Mouse (Mus musculus) liver, adult 10 weeks (tissue): Measurements from ENCODE around the gene S100a13. TPM values are rescaled to one million over a fixed set of nuclear protein-coding genes. Genes with fewer than 3 reads are reported as not detected.

ENCODE experiments used
- polyA plus RNA-seq: library from polyadenylated mRNA; stranded (reverse); fragments of 350-450 nt; fragmentation: Illumina TruSeq; extraction: RNeasy Lipid Tissue Mini Kit (QIAGEN cat#74804); gene quantifications from one replicate; pipeline ENCODE4 v1.2.3, GENCODE M21; 2014; ENCODE audit warnings: low read depth, low replicate concordance

The S100a13 gene
- 21.7 TPM for polyA plus RNA-seq

DNA sequence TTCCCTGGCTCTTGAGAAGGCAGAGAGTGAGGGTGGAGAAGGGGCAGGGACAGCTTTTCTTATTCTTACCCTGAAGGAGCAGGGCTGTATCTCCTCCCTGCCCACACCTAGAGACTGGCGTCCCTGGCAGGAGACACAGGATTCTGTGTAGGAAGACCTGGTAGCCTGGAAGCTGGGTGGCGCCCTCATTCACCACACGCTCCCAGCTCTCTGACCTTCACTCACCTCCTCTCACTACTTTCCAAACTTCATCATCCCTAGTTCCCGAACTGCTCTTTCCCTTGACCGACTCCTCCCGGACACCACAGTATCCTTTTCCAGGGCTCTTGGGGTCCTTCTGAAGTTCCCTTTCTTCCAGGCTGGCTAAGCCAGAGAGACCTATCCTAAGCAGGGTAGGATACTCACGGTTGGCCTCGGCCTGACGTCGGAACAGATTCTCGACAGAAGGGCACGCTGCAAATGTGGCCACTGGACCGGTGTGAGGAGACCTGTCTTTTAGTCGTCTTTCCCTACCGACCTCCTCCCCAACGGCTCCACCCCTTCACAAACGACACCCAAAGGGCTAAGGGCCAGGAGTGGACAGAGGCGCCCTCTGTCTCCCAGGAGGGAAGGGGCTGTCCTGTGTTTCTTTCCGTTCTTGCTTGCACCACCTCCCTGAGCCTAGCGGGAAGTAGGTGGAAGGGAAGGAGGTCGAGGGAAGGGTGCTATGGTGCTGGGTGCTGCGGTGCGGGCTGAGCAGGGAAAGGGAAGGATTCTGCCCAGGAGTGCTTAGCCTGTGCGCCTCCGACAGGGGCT, at the start of gene S100a13, which contains the start of gene S100a1:
Gene S100a13, plus strand, starts transcription at position 640 of the 795 bp plus-strand sequence.
Gene S100a1, minus strand, starts transcription at position 597 of the 795 bp plus-strand sequence.

DNA sequence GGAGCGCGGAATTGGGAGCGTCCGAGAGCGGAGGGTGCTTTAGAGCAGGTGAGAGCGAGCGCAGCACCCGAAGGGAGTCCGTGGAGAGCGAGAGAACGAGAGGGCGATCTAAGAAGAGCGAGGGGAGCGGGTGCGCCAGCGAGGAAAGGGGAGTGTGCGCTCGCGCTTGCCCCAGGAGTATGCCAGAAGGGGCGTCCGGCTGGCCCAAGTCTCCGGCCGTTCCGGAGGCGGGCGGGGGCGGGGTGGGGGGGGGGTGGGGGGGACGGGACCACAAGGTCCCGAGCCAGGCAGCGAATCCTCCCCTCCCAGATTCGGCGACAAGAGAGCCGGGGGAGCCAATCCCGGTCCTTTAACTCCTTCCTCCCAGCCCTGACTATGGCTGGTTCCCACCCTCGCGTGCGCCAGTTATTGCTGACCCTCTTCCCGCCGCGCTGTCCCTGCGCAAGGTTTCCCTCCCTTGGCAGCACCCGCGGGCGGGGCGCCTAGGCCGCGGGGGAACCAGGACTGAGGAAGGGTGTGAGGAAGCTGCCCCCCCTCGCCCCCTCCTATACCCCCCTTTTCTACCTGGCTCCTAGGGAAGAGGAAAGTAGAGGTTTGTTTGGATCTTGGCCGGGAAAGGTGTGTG, 48.4 kb upstream of the S100a13 start, which contains the start of gene Npr1:
Gene Npr1, minus strand, starts transcription at position 181 of the 625 bp plus-strand sequence.

DNA sequence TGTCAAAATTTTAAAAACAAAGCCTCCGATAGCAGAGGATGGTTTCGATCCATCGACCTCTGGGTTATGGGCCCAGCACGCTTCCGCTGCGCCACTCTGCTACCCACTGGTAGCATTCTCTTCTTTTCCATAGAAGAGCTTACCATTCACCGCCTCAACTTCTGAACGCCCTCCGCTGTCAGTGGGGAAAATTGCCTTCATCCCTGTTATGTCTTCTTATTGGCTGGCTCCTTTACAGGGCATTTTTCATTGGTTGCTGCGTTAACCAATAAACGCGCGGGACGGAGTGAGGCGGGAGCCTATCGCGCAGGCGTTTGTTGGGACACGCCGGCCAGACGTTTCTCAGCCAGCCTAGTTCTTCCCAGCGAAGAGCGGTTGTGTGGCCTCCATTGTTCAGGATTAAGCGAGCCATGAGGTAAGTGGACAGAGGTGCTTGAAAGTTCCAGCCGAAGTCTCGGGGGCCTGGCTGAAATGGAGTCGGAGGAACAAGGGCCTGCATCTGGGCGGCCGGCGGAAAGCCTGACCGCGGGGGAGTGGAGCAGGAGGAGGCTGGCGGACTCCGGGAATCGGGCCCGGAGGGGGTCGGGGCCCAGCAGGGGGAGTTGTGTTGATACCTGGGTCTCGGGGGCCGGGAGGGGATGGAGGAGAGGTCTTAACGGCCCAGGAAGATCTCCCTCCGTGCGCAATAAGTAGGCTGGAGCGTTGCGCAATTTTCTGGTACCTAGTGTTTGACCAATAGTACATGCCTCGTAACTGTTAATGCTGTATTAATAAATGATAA, 38.2 kb upstream of the S100a13 start, which contains the start of gene Ilf2:
Gene Ilf2, plus strand, starts transcription at position 296 of the 781 bp plus-strand sequence.

DNA sequence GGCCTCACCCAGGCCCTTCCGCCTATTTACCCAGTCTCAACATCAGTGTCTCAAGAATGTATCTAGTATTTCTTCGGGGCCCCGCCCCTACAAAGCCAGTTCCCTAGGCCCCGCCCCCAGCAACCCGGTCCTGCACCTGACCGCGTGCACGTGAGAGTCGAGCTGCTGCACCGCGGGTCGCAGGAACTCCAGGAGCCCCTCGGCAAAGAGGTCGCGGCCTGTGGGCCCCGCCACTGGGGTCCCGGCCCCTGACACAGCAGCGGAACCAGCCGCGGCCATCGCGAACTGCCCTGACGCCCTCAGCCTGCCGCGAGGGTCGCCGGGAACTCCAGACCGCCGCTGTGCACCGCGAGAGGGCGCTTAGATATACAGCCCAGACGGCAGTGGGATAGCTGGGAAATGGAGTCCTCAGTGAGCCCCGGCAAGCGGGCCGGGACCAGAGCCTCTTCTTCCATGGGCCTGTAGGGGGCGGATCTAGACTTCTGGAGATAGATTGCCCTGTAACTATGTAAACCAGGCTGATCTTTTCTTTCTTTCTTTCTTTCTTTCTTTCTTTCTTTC, 23.5 kb upstream of the S100a13 start, which contains the start of gene Snapin:
Gene Snapin, minus strand, starts transcription at position 338 of the 561 bp plus-strand sequence.

DNA sequence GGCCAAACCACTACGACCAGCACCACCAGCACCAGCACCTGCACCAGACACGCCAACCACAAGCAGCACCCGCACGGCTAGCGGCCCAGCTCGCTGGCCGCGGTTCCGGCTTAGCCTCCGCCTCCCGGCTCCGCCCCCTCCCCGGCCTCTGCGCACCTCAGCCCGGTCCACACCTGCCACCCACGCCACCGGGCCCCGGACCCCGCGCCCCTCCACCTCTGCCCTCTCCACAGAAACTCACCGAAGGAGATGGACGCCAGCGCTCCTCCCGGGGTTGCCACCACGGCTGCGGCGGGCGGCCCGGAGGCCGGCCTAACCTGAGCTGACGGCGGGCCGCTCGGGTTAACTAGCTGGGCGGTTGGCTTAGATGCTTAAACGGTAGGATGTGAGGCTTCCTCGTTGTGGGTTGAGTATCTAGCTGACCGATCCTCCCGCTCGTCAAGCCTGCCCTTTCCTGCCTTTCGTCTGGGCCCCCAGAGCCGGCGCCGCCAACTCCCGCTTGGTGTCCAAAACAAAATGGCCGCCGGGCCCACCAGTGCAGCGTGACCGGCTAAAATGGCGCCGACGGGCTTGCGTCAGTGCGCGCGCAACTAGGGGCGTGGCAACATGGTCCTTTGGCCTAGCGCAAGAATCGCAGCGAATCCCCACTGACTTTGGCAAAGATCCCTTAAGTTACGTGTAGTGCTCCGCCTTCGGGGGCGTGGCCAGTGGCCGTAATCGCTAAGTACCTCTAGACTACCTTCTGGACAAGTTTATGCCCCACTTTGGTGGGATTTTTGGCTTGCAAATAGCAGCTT, 5.1 kb upstream of the S100a13 start, which contains the start of gene Chtop:
Gene Chtop, minus strand, starts transcription at position 549 of the 797 bp plus-strand sequence.

DNA sequence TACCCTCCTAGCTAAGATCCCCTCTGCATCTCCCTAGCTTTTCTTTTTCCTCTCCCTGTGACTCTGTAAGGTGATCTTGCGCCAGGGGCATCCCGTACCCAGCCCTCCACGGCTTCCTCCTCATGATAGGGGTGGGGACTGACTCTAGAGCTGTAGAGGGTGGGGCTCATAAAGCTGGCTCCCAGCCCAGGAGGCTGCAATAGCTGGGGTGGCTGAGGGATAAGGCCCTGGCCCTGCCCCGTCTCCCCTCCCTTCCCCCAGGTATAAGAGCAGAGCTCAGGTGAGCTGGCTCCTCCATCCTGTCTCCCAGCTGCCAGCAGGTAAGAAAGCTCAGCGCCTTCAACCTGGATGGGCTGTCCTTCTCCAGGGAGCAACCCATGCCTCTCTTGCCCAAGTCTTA, 12.3 kb downstream of the S100a13 start, which contains the start of gene S100a14:
Gene S100a14, plus strand, starts transcription at position 277 of the 400 bp plus-strand sequence.

DNA sequence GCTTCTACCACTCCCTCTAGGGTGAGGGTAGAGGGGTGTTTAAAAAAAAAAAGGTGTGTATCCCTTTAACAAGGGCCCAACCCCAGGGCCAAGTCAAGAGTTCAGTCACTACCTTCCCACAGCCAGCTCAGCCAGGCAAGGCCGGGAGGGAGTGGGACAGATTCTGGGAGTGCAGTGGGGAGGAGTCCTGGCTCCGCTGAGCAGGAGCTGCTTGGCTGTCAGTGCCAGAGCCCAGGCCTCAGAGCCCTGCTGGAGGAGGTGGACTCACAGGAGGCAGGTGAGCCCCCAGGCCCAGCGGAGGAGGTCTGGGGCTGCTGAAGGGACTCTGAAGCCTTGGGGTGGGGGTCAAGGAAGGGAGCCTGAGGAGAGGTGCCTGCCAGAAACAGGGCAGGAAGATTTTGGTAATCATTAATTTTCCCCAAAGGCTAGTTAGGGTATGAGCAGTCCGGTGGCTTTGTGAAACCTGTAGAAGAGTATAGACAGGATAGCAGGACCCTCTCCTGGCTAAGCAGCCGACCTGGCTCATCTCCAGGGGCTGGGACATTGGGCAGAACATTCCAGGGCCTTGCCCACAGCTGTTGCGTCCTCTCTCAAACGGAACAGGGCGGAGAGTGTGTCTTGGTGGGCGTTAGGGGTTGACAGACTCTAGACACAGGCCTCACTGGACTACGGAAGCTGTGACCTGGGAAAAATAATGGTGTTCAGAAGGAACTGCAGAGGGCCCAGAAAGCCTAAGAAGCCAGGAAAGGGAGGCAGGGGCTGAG, 23.1 kb downstream of the S100a13 start, which contains the start of gene S100a16:
Gene S100a16, plus strand, starts transcription at position 114 of the 764 bp plus-strand sequence.

DNA sequence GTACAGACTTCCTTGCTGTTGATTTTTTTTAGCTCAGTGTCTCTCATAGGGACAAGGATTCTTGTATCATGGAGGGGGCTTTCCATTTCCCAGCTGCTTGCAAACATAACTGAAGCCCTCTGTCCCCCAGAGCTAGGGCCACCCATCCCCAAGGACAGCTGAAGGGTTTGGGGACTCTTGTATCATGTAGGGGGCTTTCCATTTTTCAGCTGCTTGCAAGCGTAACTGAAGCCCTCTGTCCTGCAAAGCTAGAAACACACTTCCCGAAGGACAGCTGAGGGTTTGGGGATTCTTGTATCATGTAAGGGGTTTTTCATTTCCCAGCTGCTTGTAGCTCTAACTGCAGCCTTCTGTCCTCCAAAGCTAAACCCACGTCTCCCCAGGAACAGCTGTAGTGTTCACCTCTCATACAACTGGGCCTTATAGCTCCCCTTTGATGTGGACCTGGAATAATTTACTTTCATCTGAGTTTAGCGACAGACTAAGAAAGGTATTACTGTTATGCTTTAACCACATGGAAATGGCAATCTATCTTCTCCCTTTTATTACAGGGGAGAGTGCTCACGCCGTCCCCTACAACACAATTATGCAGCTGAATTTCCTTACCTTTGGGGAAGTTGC, 45.9 kb downstream of the S100a13 start, which contains the start of gene S100a3:
Gene S100a3, plus strand, starts transcription at position 571 of the 621 bp plus-strand sequence.

Other genes starting within 250 kb of the S100a13 start
- 0.87 TPM for gene Dennd4b, start 249.2 kb upstream of the S100a13 start, polyA plus RNA-seq
- 13.4 TPM for gene Gatad2b, start 221.3 kb upstream of the S100a13 start, polyA plus RNA-seq
- gene Slc27a3, start 124.5 kb upstream of the S100a13 start, polyA plus RNA-seq: not detected
- 3.6 TPM for gene Ints3, start 80.8 kb upstream of the S100a13 start, polyA plus RNA-seq
- gene Npr1, start 48.6 kb upstream of the S100a13 start, polyA plus RNA-seq: 3.0 TPM
- gene Ilf2, start 38.3 kb upstream of the S100a13 start, polyA plus RNA-seq: 16.2 TPM
- gene Snapin, start 23.4 kb upstream of the S100a13 start, polyA plus RNA-seq: 31.9 TPM
- 71.7 TPM for gene Chtop, start 4.9 kb upstream of the S100a13 start, polyA plus RNA-seq
- gene S100a1, start within 50 bp of the S100a13 start, polyA plus RNA-seq: 118 TPM
- not detected for gene S100a14, start 12.4 kb downstream of the S100a13 start, polyA plus RNA-seq
- 12.6 TPM for gene S100a16, start 22.8 kb downstream of the S100a13 start, polyA plus RNA-seq
- gene S100a3, start 46.1 kb downstream of the S100a13 start, polyA plus RNA-seq: not detected
- not detected for gene S100a2, start 75.8 kb downstream of the S100a13 start, polyA plus RNA-seq
- gene Gm42674, start 87.5 kb downstream of the S100a13 start, polyA plus RNA-seq: not detected
- 1.1 TPM for gene S100a4, start 89.3 kb downstream of the S100a13 start, polyA plus RNA-seq
- not detected for gene S100a5, start 94.1 kb downstream of the S100a13 start, polyA plus RNA-seq
- 1.2 TPM for gene S100a6, start 98.4 kb downstream of the S100a13 start, polyA plus RNA-seq
- not detected for gene S100a7a, start 139.6 kb downstream of the S100a13 start, polyA plus RNA-seq
- gene S100a8, start 154.5 kb downstream of the S100a13 start, polyA plus RNA-seq: 4.1 TPM
- 2.4 TPM for gene S100a9, start 181.3 kb downstream of the S100a13 start, polyA plus RNA-seq
- not detected for gene Pglyrp4, start 212.5 kb downstream of the S100a13 start, polyA plus RNA-seq